Mouse (Mus musculus) heart, adult 11 months (tissue): ENCODE data around the gene Sh3gl3.
A peak's percentile ranks its signal among the peaks of the same experiment; 100 is the strongest.
"Not testable (repeated sequence)": the region's sequence is repeated elsewhere in the genome, so short reads cannot be mapped to it uniquely, and the experiment has no call there.

ENCODE experiments used
- DNase-seq: peaks from one replicate; pipeline ENCODE4 v3.0.0; 2022

The Sh3gl3 gene

DNA sequence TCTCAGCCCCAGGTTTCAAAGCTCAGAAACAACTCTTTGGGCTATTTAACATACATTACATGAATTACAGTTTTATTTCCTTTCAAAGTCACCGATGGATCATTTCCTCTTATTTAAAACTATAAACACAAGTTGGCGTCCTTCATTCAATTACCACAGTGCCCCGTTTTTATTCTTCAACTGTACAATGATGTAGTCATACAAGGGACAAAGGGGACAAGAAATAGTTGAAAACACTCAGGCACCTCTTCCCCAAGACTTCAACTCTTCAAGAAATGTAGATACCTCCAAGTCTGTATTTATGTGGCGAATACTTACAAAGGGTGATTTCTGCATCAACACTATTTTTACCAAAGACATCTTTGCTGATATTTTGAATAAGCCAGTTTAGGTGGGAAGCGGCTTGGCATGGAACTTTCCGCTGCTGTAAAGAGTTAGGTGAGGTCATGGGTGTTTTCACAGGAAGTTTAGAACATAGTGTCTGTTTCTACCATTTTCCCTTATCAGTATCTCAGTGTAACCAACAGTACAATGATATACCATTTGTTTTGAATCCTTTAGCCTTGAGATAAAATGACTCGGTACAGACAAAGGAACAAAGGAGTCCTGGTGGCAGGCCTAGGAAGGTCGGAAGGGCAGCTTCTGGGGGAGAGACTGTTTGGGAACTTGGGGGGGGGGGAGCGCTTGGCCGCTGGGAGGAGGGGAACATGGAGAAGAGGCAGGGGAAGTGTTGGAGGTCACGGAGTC is 62.7 kb downstream of the Sh3gl3 start:
- DNase-seq = no peak

DNA sequence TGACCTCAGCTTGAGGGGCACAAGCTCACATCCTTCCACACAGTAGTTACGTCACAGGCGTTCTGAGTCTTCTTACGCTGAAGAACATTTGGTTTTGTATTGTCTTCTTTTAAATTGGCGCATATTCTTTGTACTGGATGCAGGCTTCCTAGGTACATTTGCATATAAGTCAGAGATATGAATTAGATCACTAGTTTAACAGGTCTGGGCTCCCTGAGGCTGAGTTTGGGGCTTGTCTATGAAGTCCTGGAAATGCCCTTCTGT is 63.2 kb downstream of the Sh3gl3 start:
- DNase-seq = no peak

DNA sequence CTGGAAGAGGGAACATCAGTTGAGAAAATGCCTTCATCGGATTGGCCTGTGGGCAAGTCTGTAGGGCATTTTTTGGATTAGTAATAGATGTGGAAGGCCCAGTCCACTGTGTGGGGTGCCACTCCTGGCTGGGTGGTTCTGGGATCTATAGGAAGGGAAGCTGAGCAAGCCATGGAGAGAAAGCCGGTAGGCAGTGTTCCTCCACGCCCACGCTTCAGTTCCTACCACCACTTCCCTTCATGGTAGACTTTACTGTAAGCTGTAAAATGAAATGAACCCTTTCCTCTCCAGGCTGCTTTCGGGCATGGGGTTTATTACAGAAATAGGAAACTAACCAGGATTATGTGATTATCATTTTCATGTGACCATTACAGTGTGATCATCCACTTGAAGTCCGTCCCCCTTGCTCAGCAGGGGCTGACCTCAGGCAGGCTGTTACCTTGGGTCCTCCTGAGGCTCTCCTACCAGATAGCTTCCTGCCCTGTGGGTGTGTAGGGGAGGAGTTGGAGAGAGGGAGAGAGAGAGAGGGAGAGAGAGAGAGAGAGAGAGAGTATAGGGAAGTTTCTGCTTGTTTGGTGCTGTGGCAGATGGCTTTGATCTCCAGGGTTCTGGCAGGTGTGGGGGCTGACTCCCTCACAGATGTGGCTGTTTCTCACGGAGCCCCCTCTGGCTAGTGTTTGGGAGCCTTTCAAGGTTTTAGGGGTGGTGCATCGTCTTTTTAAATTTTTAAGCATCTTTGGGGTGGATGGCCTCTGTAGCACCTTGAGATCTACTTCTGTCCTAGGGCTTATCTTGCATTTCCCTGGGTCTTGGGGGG is 67.0 kb downstream of the Sh3gl3 start:
- DNase-seq = no peak

DNA sequence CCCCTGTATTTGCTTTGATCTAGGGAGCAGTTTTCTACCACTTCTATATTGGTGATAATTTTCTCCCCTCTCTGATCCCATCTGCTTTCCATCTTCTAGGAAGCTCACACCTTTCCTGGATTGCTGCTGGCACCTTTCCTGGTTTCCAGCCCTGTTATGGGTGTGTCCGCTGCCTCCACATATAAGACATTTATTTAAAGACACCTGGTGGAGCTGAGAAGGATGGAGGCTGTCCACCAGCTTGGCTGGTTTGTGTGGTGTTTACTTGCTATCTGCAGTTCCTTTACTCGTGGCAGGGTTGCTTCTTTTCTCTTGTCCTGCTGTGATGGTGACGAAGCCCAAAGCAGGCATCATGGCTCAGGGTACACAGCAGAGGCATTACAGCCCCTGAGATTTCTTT is 71.1 kb downstream of the Sh3gl3 start:
- no peak for DNase-seq

DNA sequence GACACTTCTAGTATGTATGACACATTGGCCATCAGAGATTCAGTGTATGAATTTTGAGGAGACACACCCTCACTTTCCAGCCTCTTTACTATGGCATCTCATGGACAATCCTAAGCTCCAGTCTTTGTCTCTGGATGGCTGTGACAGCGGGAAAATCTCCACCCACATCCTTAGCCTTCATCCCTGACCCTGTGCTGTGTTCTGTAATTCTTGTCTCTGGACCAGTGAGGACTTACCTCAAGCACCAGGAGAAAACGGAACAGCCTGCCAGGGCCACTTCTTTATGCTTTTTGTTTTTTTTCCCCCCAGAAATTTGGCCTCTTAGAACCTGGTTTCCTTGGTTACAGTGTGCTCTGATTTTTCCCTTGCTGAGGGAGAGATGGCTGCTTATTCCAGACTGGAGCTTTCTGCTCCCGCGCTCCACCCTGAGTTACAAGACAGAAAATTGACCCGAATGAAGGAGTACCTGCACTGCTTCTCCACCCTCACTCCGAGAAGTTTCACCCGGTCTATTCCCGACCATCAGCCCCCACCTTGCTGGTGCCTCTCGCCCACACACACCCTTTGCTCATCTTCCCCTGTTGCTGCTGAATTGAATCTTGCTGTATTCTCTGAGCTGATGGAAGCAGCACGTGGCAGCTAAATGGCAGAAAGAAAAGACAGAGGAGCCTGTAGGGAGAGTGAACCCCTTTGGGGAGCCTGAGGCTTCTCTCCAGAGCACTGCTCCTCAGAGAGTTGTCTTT is 75.5 kb downstream of the Sh3gl3 start:
- no peak for DNase-seq

DNA sequence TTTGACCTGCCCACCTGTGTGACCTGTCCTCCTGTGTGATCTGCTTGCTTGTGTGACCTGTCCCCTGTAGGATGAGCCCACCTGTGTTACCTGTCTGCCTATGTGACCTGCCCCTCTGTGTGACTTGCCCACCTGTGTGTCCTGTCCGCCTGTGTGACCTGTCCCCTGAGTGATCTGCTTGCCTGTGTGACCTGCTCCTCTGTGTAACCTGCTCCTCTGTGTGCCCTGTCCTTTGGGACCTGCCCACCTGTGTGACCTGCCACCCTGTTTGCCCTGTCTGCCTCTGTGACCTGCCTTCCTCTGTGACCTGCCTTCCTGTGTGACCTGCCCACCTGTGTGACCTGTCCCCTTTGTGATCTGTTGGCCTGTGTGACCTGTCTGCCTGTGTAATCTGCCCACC is 79.7 kb downstream of the Sh3gl3 start:
- no peak for DNase-seq

DNA sequence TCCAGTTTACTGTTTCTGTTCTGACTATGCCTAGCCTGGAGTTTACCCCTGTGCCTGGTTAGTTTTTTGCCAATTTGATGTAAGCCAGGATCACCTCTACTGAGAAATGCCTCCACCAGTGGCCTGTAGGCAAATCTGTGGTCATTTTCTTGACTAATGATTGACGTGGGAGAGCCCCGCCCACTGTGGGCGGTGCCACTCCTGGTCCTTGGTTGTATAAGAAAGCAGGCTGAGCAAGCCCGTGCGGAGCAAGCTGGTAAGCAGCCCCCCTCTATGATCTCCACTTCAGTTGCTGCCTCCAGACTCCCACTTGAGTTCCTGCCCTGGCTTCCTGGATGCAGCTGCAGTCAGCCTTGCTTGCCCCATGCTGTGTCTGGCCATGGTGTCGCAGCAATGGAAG is 83.3 kb downstream of the Sh3gl3 start:
- no peak for DNase-seq

DNA sequence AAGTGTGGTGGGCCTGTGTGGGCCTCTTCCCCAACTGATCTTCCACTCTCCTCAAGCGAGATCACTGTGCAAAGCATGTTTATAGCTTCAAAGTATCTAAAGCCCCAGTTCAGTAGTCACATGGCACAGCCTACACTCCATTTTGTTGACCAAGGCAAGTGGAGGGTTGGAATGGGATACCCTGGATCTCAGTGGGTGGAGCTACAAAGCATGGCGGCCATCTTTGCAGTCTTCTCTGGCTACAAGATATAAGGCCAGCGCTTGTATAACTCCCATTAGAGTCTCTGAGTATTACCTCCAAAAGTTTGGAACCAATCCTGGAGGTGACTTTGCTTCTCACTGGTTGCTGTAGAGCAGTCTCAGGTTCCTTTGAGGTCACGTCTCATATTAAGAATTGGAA is 83.9 kb downstream of the Sh3gl3 start:
- no peak for DNase-seq

DNA sequence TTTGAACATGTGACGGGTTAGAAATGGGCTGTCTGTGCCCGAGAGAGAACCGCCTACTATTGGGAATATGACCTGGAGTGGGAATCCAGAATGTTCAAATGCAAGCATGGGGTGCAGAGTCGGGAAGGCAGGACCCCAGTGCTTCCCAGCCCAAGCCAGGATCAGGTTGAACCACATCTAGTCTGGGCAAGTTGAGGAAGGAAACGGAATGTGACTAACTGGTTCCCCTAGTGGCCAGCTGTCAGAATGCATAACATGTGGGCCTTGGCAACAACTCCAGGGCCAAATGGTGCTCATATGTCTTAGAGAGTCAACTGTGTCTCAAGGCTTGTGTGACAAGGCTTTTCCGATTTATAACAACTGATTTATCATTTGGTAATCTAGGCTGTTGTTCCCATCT is 86.6 kb downstream of the Sh3gl3 start:
- DNase-seq = no peak

DNA sequence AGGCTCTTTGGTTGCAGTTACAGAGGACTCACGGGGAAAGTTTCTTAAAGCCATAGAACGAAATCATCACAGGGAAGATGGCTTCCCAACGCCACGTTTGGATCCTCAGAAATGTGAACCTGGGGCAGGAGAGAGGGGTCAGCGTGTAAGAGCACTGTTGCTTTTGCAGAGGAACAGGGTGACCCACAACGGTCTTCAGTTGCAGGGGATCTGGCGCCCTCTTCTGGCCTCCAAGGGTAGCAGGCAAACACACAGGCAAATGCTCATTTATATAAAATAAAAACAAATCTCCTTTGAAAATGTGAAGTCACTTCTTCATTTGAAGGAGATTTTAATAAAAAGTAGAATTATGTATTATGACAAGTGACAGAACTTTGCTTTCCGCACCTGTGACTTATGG is 89.5 kb downstream of the Sh3gl3 start:
- DNase-seq = no peak

DNA sequence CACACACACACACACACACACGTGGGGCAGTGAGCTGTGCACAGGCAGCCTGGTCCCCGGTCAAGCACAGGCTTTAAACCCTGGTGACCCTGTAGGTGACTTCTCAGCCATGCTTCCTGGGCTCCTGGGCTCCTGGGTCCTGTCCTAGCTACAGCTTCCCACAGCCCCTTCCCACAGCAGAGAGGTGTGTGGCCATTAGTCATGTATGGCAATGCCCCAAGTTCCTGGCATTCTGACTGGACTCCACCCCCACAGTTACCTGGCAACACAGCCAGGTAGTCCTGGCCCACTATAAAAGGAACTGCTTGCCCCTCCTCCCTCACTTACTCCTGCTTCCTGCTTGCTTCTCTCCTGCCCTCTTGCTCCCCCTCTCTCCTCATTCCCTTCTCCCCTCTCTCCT is 90.5 kb downstream of the Sh3gl3 start:
- no peak for DNase-seq

DNA sequence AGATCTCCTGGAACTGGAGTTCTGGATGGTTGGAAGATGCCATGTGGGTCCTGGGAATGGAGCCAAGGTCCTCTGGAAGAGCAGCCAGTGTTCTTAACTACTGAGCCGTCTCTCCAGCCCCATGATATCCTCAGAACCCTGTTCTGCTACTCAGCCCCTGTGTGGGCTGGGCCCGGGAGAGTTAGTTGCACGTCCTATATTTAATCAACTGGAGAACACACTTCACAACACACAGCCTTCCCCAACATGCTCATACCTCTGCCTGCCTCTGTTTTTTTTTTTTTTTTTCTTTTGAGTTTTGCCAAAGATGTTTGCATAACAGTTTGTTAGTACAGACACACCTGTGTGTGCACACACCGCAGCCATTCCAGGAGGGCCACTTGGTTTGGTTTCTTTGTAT is 91.7 kb downstream of the Sh3gl3 start:
- no peak for DNase-seq

DNA sequence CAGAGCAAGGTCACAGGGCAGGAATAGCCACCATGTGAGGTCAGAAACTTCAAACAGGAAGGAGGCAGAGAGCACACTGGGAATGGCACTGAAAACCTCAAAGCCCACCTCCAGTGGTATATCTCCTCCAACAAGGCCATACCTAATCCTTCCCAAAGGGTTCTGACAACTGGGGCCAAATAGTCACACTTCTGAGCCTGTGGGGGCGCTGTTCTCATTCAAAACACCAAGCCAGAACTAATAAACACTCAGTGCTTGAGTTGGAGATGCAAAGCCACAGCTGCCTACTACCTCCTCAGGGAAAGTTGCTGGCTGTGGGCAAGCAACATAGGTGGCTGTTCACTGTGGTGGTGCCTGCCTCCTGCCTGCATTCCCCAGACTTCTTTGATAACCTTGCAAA is 96.3 kb downstream of the Sh3gl3 start:
- DNase-seq = no peak

DNA sequence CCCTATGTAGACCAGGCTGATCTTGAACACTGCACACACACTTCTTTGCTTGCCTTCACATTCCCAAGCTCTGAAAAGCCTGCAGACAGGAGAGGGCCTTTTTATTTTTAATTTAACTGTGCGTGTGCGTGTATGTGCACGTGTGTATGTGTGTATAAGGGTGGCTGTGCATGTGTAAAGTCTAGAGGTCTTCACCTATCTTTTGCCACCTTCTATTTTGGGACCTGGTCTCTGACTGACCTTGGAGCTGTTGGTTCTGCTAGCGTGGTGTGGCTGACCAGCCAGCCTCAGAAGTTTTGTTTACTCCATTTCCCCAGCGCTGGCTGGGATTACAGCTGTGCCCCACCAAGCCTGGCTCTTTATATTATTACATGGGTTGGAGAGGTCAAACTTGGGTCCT is 98.1 kb downstream of the Sh3gl3 start:
- DNase-seq = no peak

DNA sequence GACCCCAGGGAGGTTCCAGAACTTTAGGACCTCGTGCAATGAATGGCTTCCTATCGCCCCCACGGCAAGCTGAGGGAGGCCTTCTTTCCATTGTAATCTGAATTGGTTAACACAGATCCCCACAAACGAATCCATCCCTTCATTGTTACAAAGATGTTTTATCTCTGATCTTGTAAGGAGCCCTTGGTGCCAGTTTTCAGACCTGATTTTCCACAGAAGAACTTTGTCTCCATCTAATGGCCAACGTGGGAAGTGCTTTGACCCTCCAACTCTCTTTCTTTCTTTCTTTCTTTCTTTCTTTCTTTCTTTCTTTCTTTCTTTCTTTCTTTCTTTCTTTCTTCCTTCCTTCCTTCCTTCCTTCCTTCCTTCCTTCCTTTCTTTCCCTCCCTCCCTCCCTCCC is 99.2 kb downstream of the Sh3gl3 start:
- DNase-seq = not testable (repeated sequence)

DNA sequence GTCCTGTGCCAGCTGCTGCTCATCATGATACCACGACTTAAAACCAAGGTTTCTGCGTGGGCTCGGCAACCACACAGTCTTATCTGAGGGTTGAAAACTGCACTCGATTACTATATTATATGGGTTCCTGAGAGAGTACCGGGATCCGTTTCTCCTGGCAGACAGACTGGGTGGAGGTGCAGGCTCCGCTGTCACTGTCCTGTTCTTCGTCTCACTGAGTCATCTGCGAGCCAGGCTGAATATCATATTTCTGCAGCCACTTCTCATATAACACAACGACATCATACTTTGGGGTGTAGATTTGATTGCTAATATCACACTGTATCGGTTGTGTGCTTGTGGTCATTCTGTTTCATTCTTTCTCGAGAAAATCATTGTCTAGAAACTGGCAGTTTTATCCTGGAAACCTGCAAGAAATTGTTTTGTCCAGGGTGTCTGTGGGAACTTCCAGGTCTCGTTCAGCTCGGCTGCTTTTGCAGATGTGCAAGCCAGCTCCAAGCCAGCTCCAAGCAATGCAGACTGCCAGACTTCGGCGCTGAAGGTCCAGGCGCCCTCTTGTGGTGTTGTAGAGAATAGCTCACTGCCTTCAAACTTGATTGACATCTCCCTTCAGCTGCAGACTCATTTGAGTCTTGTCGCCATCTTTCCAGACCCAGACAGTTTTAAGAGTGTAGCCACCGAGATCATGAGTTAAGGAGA is 100.5 kb downstream of the Sh3gl3 start:
- no peak for DNase-seq

DNA sequence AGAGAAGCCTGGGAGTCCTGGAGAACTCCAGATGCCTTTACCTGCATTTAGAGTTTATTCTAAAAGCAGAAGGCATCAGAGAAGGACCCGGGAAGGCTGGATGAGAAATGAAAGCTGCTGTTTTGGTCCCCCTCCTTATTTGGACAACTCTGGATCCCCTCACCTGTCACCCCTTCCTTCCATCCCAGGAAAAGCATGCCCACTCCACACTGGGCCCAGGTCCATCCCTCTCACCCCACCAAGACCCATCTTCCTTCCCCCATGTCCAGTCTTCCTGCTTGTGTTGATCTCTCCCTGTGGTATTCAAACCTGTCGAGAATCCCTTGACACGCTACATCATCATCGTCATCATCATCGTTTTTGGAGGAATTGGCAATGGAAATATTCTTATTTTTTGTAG is 101.3 kb downstream of the Sh3gl3 start:
- peak; percentile 76 for DNase-seq

DNA sequence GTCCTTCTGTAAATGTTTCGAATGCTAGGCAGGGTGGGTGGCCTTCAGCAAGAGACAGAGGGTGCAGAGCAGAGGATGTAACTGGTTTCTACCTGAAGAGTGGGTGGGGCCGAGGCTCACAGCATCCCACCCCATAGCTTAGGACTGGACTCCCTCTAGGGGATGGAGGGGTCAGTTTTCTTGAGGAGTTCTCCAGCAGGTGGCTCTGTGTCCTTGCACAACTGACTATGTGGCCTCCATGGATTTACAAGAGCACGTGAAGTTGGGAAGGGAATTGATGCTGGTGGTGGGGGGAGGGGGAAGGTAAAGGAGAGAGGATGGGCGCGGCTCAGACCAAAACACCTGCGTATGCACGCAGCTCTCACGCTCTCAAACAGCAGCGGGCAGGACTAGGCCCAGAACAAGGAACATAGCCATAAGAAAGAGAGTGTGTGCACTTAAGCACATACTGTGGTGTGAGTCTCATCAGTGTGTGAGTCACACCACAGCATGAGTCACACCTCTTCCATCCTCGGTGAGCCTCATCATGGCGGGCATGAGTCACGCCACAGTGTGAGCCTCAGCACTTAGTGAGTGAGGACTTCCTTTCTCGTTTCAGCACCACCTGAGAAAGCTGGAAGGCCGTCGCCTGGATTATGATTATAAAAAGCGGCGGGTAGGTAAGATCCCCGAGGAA is 102.0 kb downstream of the Sh3gl3 start:
- no peak for DNase-seq

DNA sequence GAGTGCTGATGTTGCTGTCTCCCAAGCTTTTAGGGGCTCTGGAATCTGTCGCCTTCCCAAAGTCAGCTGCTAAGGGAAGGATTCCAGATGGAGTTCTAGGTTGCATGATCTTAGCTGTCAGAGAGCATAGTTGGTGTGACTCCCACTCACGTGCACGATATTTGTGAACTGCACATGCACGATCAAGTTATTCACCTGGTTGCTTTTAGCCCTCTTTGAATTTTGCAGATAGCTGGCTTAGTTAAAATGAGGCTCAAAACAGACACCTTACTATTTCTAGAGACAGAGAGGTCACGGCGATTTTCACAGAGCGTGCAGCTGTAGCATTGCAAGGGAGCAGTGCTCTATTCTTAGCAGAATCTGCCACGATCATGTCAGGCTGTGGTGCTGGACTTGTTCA is 108.4 kb downstream of the Sh3gl3 start:
- DNase-seq = peak; percentile 78

DNA sequence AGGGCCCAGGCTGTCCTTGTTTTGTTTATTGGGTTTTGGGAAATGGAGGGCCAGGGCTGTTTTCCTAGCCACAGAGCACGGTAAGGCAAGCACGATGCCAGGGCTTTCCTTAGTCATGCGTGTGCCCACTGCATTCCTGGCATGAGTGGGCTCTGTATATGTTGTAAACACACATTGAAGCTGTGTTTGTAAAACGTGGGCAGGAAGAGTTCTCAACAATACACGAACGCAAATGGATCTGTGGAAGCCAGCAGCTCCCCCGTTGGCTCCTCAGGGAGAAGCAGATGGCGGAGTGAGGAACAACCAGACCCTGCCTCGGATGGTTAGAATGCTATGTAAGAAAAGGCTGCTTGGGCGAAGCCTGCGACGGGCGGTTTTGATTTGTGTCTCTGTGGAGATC is 108.8 kb downstream of the Sh3gl3 start:
- no peak for DNase-seq

DNA sequence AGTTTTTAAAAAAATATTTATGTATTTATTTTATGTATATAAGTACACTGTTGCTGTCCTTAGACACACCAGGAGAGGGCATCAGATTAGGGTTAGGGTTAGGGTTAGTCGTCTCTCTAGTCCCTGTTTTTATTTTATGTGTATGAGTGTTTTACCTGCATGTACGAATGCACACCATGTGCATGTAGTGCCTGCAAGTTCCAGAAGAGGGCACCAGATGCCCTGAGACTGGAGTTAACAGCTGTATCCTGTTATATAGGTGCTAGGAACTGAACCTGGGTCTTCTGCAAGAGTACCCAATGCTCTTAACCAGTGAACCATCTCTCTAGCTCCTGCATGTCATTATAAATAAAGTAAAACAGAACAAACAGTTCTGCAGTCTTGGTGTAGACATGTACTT is 113.6 kb downstream of the Sh3gl3 start:
- no peak for DNase-seq

DNA sequence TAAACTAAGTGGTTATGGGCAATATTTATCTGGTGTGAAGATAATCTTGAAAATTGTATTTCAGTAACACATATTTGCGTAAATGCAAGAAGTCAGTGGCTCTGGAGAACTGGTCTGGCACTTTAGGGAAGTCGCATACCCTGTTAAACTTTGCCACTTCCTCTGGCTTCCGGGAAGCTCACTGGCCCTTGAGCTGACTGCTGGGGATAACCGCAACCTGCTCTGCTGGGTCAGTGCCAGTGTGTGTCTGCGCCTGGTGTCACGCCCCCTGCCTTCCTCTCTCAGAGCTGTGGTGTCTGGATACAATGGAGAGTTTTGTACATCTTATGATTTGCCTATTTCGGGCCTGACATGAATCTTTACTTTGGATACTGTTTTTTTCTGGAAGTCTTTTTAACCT is 119.8 kb downstream of the Sh3gl3 start:
- no peak for DNase-seq

DNA sequence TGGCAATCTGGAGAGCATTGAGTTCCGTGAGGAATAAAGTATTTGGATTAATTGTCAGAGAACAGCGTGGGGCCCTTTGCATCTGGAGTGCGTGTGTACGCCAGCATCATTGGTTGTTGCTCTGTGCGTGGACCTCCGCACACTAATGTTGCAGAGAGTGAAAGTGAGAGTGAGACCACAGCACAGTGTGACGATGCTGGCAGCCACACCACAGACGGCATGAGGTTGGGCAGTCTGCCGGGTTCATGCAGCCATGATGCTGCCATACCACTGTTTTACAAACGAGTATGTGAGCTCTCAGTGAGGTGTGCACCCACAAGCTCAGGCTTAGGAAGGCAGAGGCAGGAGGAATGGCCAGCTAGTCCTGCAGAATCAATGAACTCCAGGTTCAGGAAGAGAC is 120.4 kb downstream of the Sh3gl3 start:
- DNase-seq = no peak
